25 mouse cellular contexts compared by ENCODE assay signal in genomic region chr15:10705752-10706151, GRCm38 (mm10). TPM values are rescaled to one million over a fixed set of nuclear protein-coding genes. Genes with fewer than 3 reads are reported as not detected.
DNase-seq lines count a peak whose midpoint lies in the region; ATAC-seq and TF ChIP-seq lines count a peak whose summit lies in the region.
"Had no signal": no experiment of that assay in that cellular context is flagged by ENCODE, and none has a peak within 500 bp of the region (broad histone marks: within the 10 kb centered on the region; RNA-seq: fewer than 3 reads in every experiment).

No protein-coding gene starts in this region.

- DNase-seq in forebrain, embryonic 11.5 days (ENCODE audit: low spot score) = peak; percentile 13
- no peak for DNase-seq in forebrain, embryonic 10.5 days (ENCODE audit: extremely low spot score, low spot score)
- DNase-seq in lung, postnatal 0 days (ENCODE audit: low spot score) = no peak
- no peak for DNase-seq in lung, postnatal 25 days (ENCODE audit: low spot score)
- DNase-seq in stomach, postnatal 0 days (ENCODE audit: low spot score) = no peak
- DNase-seq: adrenal gland, postnatal 10 days; B cell, adult 2 months; cerebellum, adult 11 months; cerebellum, adult 8-10 months; cerebellum, postnatal 14 days; embryo, embryonic 11 days; gastrocnemius, adult 2 months; gastrocnemius, postnatal 36 days; heart, adult 11 months; heart, postnatal 36 days had no signal

- 81% methylated on average over 5 of the region's 5 CpGs for WGBS in forebrain, embryonic 11.5 days
- 84% methylated on average over 5 of the region's 5 CpGs for WGBS in forebrain, embryonic 10.5 days
- 60% methylated on average over 5 of the region's 5 CpGs for WGBS in hindbrain, embryonic 16.5 days
- 50% methylated on average over 5 of the region's 5 CpGs for WGBS in hindbrain, embryonic 13.5 days
- WGBS in lung, postnatal 0 days = 63% methylated on average over 5 of the region's 5 CpGs
- WGBS in stomach, embryonic 16.5 days = 61% methylated on average over 5 of the region's 5 CpGs
- 58% methylated on average over 5 of the region's 5 CpGs for WGBS in stomach, postnatal 0 days

- no peaks in the 10 kb centered on the region for H3K36me3 ChIP-seq in forebrain, embryonic 11.5 days (ENCODE audit: control insufficient read depth, insufficient read depth, low read length)
- peaks cover 54% of the 10 kb centered on the region for H3K36me3 ChIP-seq in forebrain, embryonic 10.5 days (replicated peaks)
- no peaks in the 10 kb centered on the region for H3K36me3 ChIP-seq in hindbrain, embryonic 16.5 days (ENCODE audit: control insufficient read depth, insufficient read depth, low read length)
- no peaks in the 10 kb centered on the region for H3K36me3 ChIP-seq in hindbrain, embryonic 13.5 days
- H3K36me3 ChIP-seq in lung, postnatal 0 days (ENCODE audit: insufficient read depth, low read length) = no peaks in the 10 kb centered on the region
- peaks cover 3% of the 10 kb centered on the region; the same call in 1 of the 2 replicates for H3K36me3 ChIP-seq in stomach, embryonic 16.5 days (ENCODE audit: control insufficient read depth, insufficient read depth, low read length)
- no peaks in the 10 kb centered on the region for H3K36me3 ChIP-seq in stomach, postnatal 0 days (ENCODE audit: control insufficient read depth, insufficient read depth, low read length)
- H3K36me3 ChIP-seq: G1E had no signal

- H3K4me3 ChIP-seq in forebrain, embryonic 11.5 days (ENCODE audit: low read depth, low read length) = no peak overlapping the region
- no peak overlapping the region for H3K4me3 ChIP-seq in forebrain, embryonic 10.5 days
- H3K4me3 ChIP-seq in hindbrain, embryonic 16.5 days (ENCODE audit: low read length) = no peak overlapping the region
- H3K4me3 ChIP-seq in hindbrain, embryonic 13.5 days = no peak overlapping the region
- no peak overlapping the region for H3K4me3 ChIP-seq in lung, postnatal 0 days (ENCODE audit: low read depth, low read length)
- no peak overlapping the region for H3K4me3 ChIP-seq in stomach, embryonic 16.5 days (replicated peaks; ENCODE audit: low read length)
- no peak overlapping the region for H3K4me3 ChIP-seq in stomach, postnatal 0 days (ENCODE audit: low read depth, low read length)
- H3K4me3 ChIP-seq: embryonic facial prominence, embryonic 15.5 days; erythroblast, embryonic 14.5 days; forebrain, embryonic 12.5 days; gastrocnemius, adult 2 months; heart, embryonic 13.5 days; hindbrain, embryonic 12.5 days had no signal

- H3K4me1 ChIP-seq in forebrain, embryonic 11.5 days (replicated peaks; ENCODE audit: control insufficient read depth, insufficient read depth, low read length) = no peaks in the 10 kb centered on the region; the same call in 1 of the 2 replicates
- H3K4me1 ChIP-seq in forebrain, embryonic 10.5 days = peaks cover 4% of the 10 kb centered on the region; the same call in 1 of the 2 replicates
- H3K4me1 ChIP-seq in hindbrain, embryonic 16.5 days (ENCODE audit: control insufficient read depth, insufficient read depth, low read depth, low read length) = no peaks in the 10 kb centered on the region
- H3K4me1 ChIP-seq in hindbrain, embryonic 13.5 days (replicated peaks) = peaks cover 18% of the 10 kb centered on the region
- peaks cover 9% of the 10 kb centered on the region for H3K4me1 ChIP-seq in lung, postnatal 0 days (ENCODE audit: insufficient read depth, low read depth, low read length)
- H3K4me1 ChIP-seq in stomach, embryonic 16.5 days (ENCODE audit: control insufficient read depth, insufficient read depth, low read length) = peaks cover 19% of the 10 kb centered on the region; the same call in 1 of the 2 replicates
- H3K4me1 ChIP-seq in stomach, postnatal 0 days (replicated peaks; ENCODE audit: control insufficient read depth, insufficient read depth) = no peaks in the 10 kb centered on the region; the same call in 1 of the 2 replicates
- H3K4me1 ChIP-seq: forebrain, embryonic 12.5 days had no signal

- H3K9me3 ChIP-seq in forebrain, embryonic 11.5 days (ENCODE audit: control insufficient read depth, low read length) = no peaks in the 10 kb centered on the region
- H3K9me3 ChIP-seq in forebrain, embryonic 10.5 days = peaks cover 4% of the 10 kb centered on the region; the same call in 1 of the 2 replicates
- no peaks in the 10 kb centered on the region for H3K9me3 ChIP-seq in hindbrain, embryonic 16.5 days (ENCODE audit: control insufficient read depth, low read length)
- H3K9me3 ChIP-seq in hindbrain, embryonic 13.5 days = no peaks in the 10 kb centered on the region
- H3K9me3 ChIP-seq in lung, postnatal 0 days (ENCODE audit: low read length) = no peaks in the 10 kb centered on the region
- H3K9me3 ChIP-seq in stomach, embryonic 16.5 days (replicated peaks; ENCODE audit: control insufficient read depth, low read length) = no peaks in the 10 kb centered on the region
- H3K9me3 ChIP-seq in stomach, postnatal 0 days (ENCODE audit: control insufficient read depth, low read length) = no peaks in the 10 kb centered on the region
- H3K9me3 ChIP-seq: embryonic facial prominence, embryonic 15.5 days; forebrain, embryonic 12.5 days; G1E; heart, embryonic 13.5 days; hindbrain, embryonic 12.5 days had no signal

- no peak overlapping the region for H3K9ac ChIP-seq in forebrain, embryonic 11.5 days (ENCODE audit: low read length)
- H3K9ac ChIP-seq in hindbrain, embryonic 16.5 days (ENCODE audit: low read depth, low read length) = no peak overlapping the region
- no peak overlapping the region for H3K9ac ChIP-seq in hindbrain, embryonic 13.5 days
- H3K9ac ChIP-seq in lung, postnatal 0 days (replicated peaks; ENCODE audit: low read depth) = no peak overlapping the region
- no peak overlapping the region; the same call in 1 of the 2 replicates for H3K9ac ChIP-seq in stomach, embryonic 16.5 days (ENCODE audit: low read length)
- no peak overlapping the region for H3K9ac ChIP-seq in stomach, postnatal 0 days (ENCODE audit: low read length)
- H3K9ac ChIP-seq: embryonic facial prominence, embryonic 15.5 days; forebrain, embryonic 12.5 days; heart, embryonic 13.5 days; hindbrain, embryonic 12.5 days had no signal

- H3K27ac ChIP-seq in forebrain, embryonic 11.5 days (ENCODE audit: low read depth, low read length) = no peak overlapping the region
- H3K27ac ChIP-seq in forebrain, embryonic 10.5 days = no peak overlapping the region
- H3K27ac ChIP-seq in hindbrain, embryonic 16.5 days (ENCODE audit: low read depth, low read length) = no peak overlapping the region
- no peak overlapping the region for H3K27ac ChIP-seq in hindbrain, embryonic 13.5 days
- peak overlapping the region; percentile 66 for H3K27ac ChIP-seq in lung, postnatal 0 days (ENCODE audit: low read length)
- H3K27ac ChIP-seq in stomach, embryonic 16.5 days (ENCODE audit: low read length) = peak overlapping the region; percentile 18; the same call in 1 of the 2 replicates
- H3K27ac ChIP-seq in stomach, postnatal 0 days (replicated peaks) = no peak overlapping the region
- H3K27ac ChIP-seq: embryonic facial prominence, embryonic 15.5 days; forebrain, embryonic 12.5 days; gastrocnemius, adult 2 months; heart, embryonic 13.5 days; hindbrain, embryonic 12.5 days had no signal

- TF ChIP-seq EP300 in lung, postnatal 0 days (IDR thresholded peaks at IDR 0.05) = no peak
- no peak for TF ChIP-seq EP300 in stomach, postnatal 0 days (optimal IDR thresholded peaks at IDR 0.05)

- H3K27me3 ChIP-seq in forebrain, embryonic 11.5 days (ENCODE audit: control insufficient read depth, insufficient read depth, low read length) = no peaks in the 10 kb centered on the region
- no peaks in the 10 kb centered on the region for H3K27me3 ChIP-seq in forebrain, embryonic 10.5 days (ENCODE audit: poor library complexity, severe bottlenecking)
- H3K27me3 ChIP-seq in hindbrain, embryonic 16.5 days (replicated peaks; ENCODE audit: control insufficient read depth, insufficient read depth, low read length) = no peaks in the 10 kb centered on the region
- H3K27me3 ChIP-seq in hindbrain, embryonic 13.5 days = no peaks in the 10 kb centered on the region
- H3K27me3 ChIP-seq in lung, postnatal 0 days (replicated peaks; ENCODE audit: insufficient read depth, low read length) = no peaks in the 10 kb centered on the region
- H3K27me3 ChIP-seq in stomach, embryonic 16.5 days (ENCODE audit: control insufficient read depth, insufficient read depth, low read length) = no peaks in the 10 kb centered on the region
- H3K27me3 ChIP-seq in stomach, postnatal 0 days (ENCODE audit: control insufficient read depth, insufficient read depth, low read length) = no peaks in the 10 kb centered on the region
- H3K27me3 ChIP-seq: embryonic facial prominence, embryonic 15.5 days; forebrain, embryonic 12.5 days; heart, embryonic 13.5 days; hindbrain, embryonic 12.5 days had no signal

- no peak for ATAC-seq in forebrain, embryonic 11.5 days (replicated peaks; ENCODE audit: low FRiP score)
- 0 out of 2 replicates have a peak, but pooled peaks have one; percentile 43 for ATAC-seq in hindbrain, embryonic 16.5 days
- ATAC-seq in hindbrain, embryonic 13.5 days (ENCODE audit: low FRiP score) = no peak
- no peak for ATAC-seq in lung, postnatal 0 days
- no peak for ATAC-seq in stomach, embryonic 16.5 days (ENCODE audit: insufficient read depth, low FRiP score)
- no peak for ATAC-seq in stomach, postnatal 0 days (ENCODE audit: low FRiP score, low TSS enrichment)
- ATAC-seq: CD4-positive, CD25-positive, alpha-beta regulatory T cell, adult 4 months had no signal

- H3K4me2 ChIP-seq in forebrain, embryonic 11.5 days (ENCODE audit: low read depth, low read length, severe bottlenecking) = no peak overlapping the region
- no peak overlapping the region for H3K4me2 ChIP-seq in hindbrain, embryonic 16.5 days (ENCODE audit: low read length)
- H3K4me2 ChIP-seq in hindbrain, embryonic 13.5 days = no peak overlapping the region
- H3K4me2 ChIP-seq in lung, postnatal 0 days (replicated peaks; ENCODE audit: low read depth, low read length) = no peak overlapping the region
- H3K4me2 ChIP-seq in stomach, embryonic 16.5 days (ENCODE audit: low read depth, low read length) = no peak overlapping the region
- H3K4me2 ChIP-seq in stomach, postnatal 0 days (replicated peaks; ENCODE audit: low read depth) = no peak overlapping the region
- H3K4me2 ChIP-seq: embryonic facial prominence, embryonic 15.5 days; forebrain, embryonic 12.5 days; heart, embryonic 13.5 days; hindbrain, embryonic 12.5 days had no signal

- TF ChIP-seq CTCF in lung, postnatal 0 days (IDR thresholded peaks at IDR 0.05) = no peak
- no peak for TF ChIP-seq CTCF in stomach, postnatal 0 days (IDR thresholded peaks at IDR 0.05; ENCODE audit: low read depth)

RNA-seq across cellular contexts. Expression of gene Rai14, which starts 8.7 kb away (rescaled TPM):
- 58.2 and 61.5 TPM in 2 replicates for polyA plus RNA-seq in forebrain, embryonic 11.5 days (2014; fragmentation: Nextera tagmentation; extraction: Ambion mirVana)
- polyA plus RNA-seq in forebrain, embryonic 10.5 days (2016; fragmentation: Nextera tagmentation; extraction: Ambion mirVana) = 47.8 and 50.5 TPM in 2 replicates
- 8.2 and 11.6 TPM in 2 replicates for polyA plus RNA-seq in hindbrain, embryonic 16.5 days (2015; fragmentation: Nextera tagmentation; extraction: Ambion mirVana)
- polyA plus RNA-seq in hindbrain, embryonic 13.5 days (2015; fragmentation: Nextera tagmentation; extraction: Ambion mirVana) = 19.1 and 26.4 TPM in 2 replicates
- polyA plus RNA-seq in lung, postnatal 0 days (2015; fragmentation: Nextera tagmentation; extraction: Ambion mirVana) = 56.0 and 63.0 TPM in 2 replicates
- 21.3 and 21.6 TPM in 2 replicates for polyA plus RNA-seq in stomach, embryonic 16.5 days (2015; fragmentation: Nextera tagmentation; extraction: Ambion mirVana)
- 8.0 and 8.7 TPM in 2 replicates for polyA plus RNA-seq in stomach, postnatal 0 days (2015; fragmentation: Nextera tagmentation; extraction: Ambion mirVana)
- polyA plus RNA-seq: erythroblast, embryonic 14.5 days; G1E had no signal

Comparison
In these comparisons a context has a peak if more than half of its experiments do, and no peak if none do; other contexts are left out.
1. H3K27ac ChIP-seq: peak in lung, postnatal 0 days (single experiment) and stomach, embryonic 16.5 days (single experiment); none in forebrain, embryonic 11.5 days (single experiment), forebrain, embryonic 10.5 days (single experiment), hindbrain, embryonic 16.5 days (single experiment), hindbrain, embryonic 13.5 days (single experiment) and stomach, postnatal 0 days (single experiment).